Mouse (Mus musculus) ES-E14 (cell line): ENCODE measurements around the gene Kidins220.

Source experiments
- CHD2 ChIP-seq: IDR thresholded peaks from 2 replicates; pipeline ENCODE4 v1.6.1; 2014; ENCODE audit warnings: mild to moderate bottlenecking, low read depth, low read length, inconsistent platforms
- HCFC1 ChIP-seq: IDR thresholded peaks from 2 replicates; pipeline ENCODE4 v1.6.1; 2012; ENCODE audit warnings: low read length, inconsistent platforms, borderline replicate concordance; ENCODE audit not compliant: insufficient read depth

- TF ChIP-seq HCFC1 (no peak), CHD2 (no peak)
Measured at GRCm38 (mm10) chr12:25097052-25097209, 122.2 kb downstream of the Kidins220 start, which contains the start of gene Id2.
